Mouse (Mus musculus) lung, embryonic 14.5 days (tissue): Measurements from ENCODE around the gene Exoc6. TPM values are rescaled to one million over a fixed set of nuclear protein-coding genes. Genes with fewer than 3 reads are reported as not detected.

Source experiments
- ATAC-seq: fragments of 200-750 bp; cut with Nextera tagmentation; 2 replicates; pipeline ENCODE4 v1.8.0; 2017; ENCODE audit warnings: mild to moderate bottlenecking, moderate TSS enrichment, moderate library complexity; ENCODE audit not compliant: insufficient read depth
- DNase-seq: peaks from one replicate; pipeline ENCODE4 v3.0.0-alpha.2; 2015
- H3K27ac ChIP-seq: fragments of 300-500 bp; sonication (generic); 2 replicates; pipeline ENCODE4 v1.5.1; 2014; ENCODE audit warnings: low read depth, mild to moderate bottlenecking, moderate library complexity
- H3K27me3 ChIP-seq: fragments of 300-500 bp; sonication (generic); 2 replicates; pipeline ENCODE4 v1.6.1; 2014; ENCODE audit warnings: low read length, control low read depth; ENCODE audit not compliant: insufficient read depth
- H3K36me3 ChIP-seq: fragments of 300-500 bp; sonication (generic); 2 replicates; pipeline ENCODE4 v1.6.1; 2014; ENCODE audit warnings: control low read depth; ENCODE audit not compliant: insufficient read depth
- H3K4me1 ChIP-seq: fragments of 300-500 bp; sonication (generic); 2 replicates; pipeline ENCODE4 v1.6.1; 2014; ENCODE audit warnings: antibody characterized with exemption, control low read depth; ENCODE audit not compliant: insufficient read depth
- H3K4me2 ChIP-seq: fragments of 300-500 bp; sonication (generic); 2 replicates; pipeline ENCODE4 v1.6.1; 2014; ENCODE audit warnings: mild to moderate bottlenecking
- H3K4me3 ChIP-seq: fragments of 300-500 bp; sonication (generic); 2 replicates; pipeline ENCODE4 v1.5.1; 2014; ENCODE audit warnings: low read depth, low read length
- H3K9ac ChIP-seq: fragments of 300-500 bp; sonication (generic); 2 replicates; pipeline ENCODE4 v1.6.1; 2014
- H3K9me3 ChIP-seq: fragments of 300-500 bp; sonication (generic); 2 replicates; pipeline ENCODE4 v1.6.1; 2016; ENCODE audit warnings: low read depth, low read length, control low read depth
- CTCF ChIP-seq: IDR thresholded peaks from 2 replicates; pipeline ENCODE4 v1.5.1; 2016; ENCODE audit warnings: antibody characterized with exemption, low read depth
- WGBS: fragments of 180-500 bp; shearing (Covaris S2); extraction: QIAGEN DNeasy Blood & Tissue Kit; methylation state at CpG from one replicate; pipeline ENCODE4 v1.1.7; 2014; 5-methylcytosine and 5-hydroxymethylcytosine counted together
- polyA plus RNA-seq: library from polyadenylated mRNA; unstranded; fragments of >200 nt; fragmentation: Nextera tagmentation; extraction: Ambion mirVana; gene quantifications from 2 replicates; pipeline ENCODE4 v1.2.1, GENCODE M21; 2014

Gene Exoc6
- polyA plus RNA-seq, 1 experiment from 2014 or later: 13.2 TPM

DNA sequence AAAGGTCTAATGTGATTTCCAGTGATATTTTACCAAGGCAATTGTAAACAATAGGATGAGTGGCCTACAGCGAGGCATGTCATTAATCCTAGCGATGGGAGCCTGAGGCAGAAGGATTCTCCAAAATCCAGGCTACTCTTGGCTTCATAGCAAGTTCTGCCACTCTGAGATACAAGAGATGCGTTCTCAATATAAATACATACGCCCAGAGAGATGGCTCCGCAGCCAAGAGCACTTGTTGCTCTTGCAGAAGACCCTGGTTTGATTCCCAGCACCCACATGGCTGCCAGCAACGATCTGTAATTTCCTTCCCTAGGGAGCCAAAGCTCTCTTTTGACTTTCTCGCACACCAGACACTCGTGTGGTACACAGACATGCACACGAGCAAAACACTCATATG is 20.9 kb upstream of the Exoc6 start:
- H3K27me3 ChIP-seq: no peaks in the 10 kb centered on the region
- no peak overlapping the region for H3K27ac ChIP-seq
- TF ChIP-seq CTCF: no peak
- no peaks in the 10 kb centered on the region for H3K36me3 ChIP-seq
- no peaks in the 10 kb centered on the region for H3K9me3 ChIP-seq
- no peaks in the 10 kb centered on the region for H3K4me1 ChIP-seq
- no peak overlapping the region for H3K4me3 ChIP-seq
- no peak overlapping the region for H3K4me2 ChIP-seq
- H3K9ac ChIP-seq: no peak overlapping the region
- 79% methylated on average over 9 of the region's 9 CpGs for WGBS
- ATAC-seq (no peak), DNase-seq (no peak)

DNA sequence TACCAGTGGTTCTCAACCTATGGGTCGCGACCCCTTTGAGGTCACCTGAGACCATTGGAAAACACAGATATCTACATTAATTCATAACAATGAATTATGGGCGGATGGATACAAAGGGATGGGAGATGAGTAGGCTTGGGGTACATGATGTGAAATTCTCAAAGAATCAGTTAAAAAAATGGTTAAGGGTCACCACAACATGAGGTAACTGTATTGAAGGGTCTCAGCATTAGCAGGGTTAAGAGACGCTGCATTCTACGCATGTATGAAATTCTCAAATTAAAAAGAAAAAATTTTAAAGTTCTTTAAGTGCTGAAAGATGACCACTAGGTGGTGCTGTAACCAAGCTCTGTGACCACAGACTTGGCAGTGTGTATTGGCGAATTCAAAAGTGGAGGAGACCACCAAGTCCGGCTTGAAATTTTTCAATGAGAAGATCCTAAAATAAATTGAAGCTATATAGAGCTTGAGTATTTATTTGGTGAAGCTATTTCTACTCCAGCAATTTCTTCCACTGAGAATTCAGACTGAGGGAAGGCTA is 20.2 kb upstream of the Exoc6 start:
- ATAC-seq: peak; percentile 35; the same call in 1 of the 2 replicates

DNA sequence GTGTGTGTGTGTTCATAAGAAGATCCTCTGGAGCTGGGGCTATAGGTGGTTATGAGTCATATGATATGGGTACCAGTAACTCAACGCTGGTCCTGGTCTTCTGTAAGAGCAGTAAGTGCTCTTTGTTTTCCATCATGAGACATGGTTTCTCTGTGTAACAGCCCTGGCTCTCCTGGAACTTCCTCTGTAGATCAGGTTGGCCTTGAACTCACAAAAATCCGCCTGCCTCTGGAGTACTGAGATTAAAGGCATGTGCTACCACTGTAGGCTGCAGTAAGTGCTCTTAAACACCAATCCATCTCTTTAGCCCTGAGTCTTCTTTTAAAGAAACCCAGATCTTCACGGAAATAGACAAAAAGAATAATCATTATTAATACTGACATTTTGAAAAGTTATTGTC is 19.6 kb upstream of the Exoc6 start:
- 66% methylated on average over 3 of the region's 3 CpGs for WGBS
- no peak for TF ChIP-seq CTCF
- no peak overlapping the region for H3K9ac ChIP-seq
- no peaks in the 10 kb centered on the region for H3K27me3 ChIP-seq
- H3K4me1 ChIP-seq: no peaks in the 10 kb centered on the region
- H3K27ac ChIP-seq: no peak overlapping the region
- ATAC-seq (0 out of 2 replicates have a peak, but pooled peaks have one; percentile 17), DNase-seq (no peak)
- no peaks in the 10 kb centered on the region for H3K36me3 ChIP-seq
- no peak overlapping the region for H3K4me3 ChIP-seq
- H3K9me3 ChIP-seq: no peaks in the 10 kb centered on the region
- H3K4me2 ChIP-seq: no peak overlapping the region

More for the DNA sequence above, 20.2 kb upstream of the Exoc6 start:
- H3K9ac ChIP-seq: no peak overlapping the region
- H3K36me3 ChIP-seq: no peaks in the 10 kb centered on the region
- H3K4me1 ChIP-seq: no peaks in the 10 kb centered on the region
- DNase-seq: peak; percentile 92
- H3K27ac ChIP-seq: no peak overlapping the region
- no peak overlapping the region for H3K4me2 ChIP-seq
- H3K27me3 ChIP-seq: no peaks in the 10 kb centered on the region
- no peaks in the 10 kb centered on the region for H3K9me3 ChIP-seq
- TF ChIP-seq CTCF: peak; percentile 73
- 26% methylated on average over 7 of the region's 7 CpGs for WGBS
- no peak overlapping the region for H3K4me3 ChIP-seq

DNA sequence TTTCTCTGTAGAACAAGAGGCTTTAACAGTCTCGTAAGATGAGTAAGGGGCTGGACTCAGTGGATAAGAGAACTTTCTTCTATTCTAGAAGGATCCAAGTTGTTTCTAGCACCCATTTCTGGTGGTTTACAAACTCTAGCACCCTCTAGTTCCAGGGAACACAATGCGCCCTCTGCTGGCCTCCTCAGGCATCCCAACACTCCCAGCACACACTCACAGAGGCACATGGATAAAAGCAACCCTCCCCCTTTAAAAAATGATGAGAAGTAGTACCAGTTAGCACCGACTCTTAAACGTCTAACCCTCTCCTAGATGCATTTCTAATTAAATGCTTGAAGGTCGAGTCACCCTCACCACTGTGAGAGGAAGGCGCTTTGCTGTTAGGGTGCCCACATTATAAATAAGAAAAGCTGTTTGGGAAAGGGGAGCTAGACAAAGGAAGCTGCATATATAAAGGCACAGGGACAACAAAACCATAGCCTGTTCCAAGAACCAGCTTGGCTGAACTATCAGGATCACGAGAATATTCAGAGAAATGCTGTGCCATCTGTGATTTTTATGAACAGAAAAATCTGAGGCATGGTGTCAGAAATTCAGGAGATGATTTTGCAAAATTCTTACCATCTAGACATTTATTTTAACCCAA is 18.9 kb upstream of the Exoc6 start:
- ATAC-seq (no peak), DNase-seq (peak; percentile 30)
- WGBS: 61% methylated on average over 7 of the region's 7 CpGs
- H3K27ac ChIP-seq: no peak overlapping the region
- no peak overlapping the region for H3K4me3 ChIP-seq
- no peaks in the 10 kb centered on the region for H3K4me1 ChIP-seq
- no peak overlapping the region for H3K9ac ChIP-seq
- peak; percentile 63 for TF ChIP-seq CTCF
- no peaks in the 10 kb centered on the region for H3K9me3 ChIP-seq
- H3K4me2 ChIP-seq: no peak overlapping the region
- H3K36me3 ChIP-seq: no peaks in the 10 kb centered on the region
- no peaks in the 10 kb centered on the region for H3K27me3 ChIP-seq

DNA sequence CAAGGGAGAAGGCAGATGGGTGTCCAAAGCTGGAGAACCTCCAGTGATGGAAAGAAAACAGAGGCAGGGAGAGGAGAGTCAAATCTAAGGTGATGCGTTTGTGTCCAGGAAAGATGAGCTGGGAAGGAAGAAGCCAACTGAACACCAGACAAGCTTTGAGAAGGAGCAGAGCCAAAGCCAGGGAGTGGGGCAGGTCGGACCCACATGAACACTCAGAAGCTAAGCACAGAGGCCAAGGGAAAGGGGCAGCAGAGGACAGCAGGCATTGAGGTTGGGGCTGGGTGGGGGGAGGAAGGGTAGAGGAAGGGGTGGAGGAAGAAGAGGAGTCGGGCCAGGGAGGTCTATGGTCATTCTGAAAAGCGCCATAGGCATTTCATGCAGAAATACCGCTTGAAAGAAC is 17.0 kb upstream of the Exoc6 start:
- no peak for ATAC-seq
- Histone ChIP-seq H3K4me3 (no peak overlapping the region), H3K27ac (no peak overlapping the region), H3K4me1 (0 out of 2 replicates have a peak, but pooled peaks cover 3% of the 10 kb centered on the region), H3K9me3 (no peaks in the 10 kb centered on the region), H3K9ac (no peak overlapping the region), H3K4me2 (no peak overlapping the region), H3K36me3 (no peaks in the 10 kb centered on the region), H3K27me3 (no peaks in the 10 kb centered on the region)
- 68% methylated on average over 5 of the region's 5 CpGs for WGBS
- TF ChIP-seq CTCF: no peak
- no peak for DNase-seq

DNA sequence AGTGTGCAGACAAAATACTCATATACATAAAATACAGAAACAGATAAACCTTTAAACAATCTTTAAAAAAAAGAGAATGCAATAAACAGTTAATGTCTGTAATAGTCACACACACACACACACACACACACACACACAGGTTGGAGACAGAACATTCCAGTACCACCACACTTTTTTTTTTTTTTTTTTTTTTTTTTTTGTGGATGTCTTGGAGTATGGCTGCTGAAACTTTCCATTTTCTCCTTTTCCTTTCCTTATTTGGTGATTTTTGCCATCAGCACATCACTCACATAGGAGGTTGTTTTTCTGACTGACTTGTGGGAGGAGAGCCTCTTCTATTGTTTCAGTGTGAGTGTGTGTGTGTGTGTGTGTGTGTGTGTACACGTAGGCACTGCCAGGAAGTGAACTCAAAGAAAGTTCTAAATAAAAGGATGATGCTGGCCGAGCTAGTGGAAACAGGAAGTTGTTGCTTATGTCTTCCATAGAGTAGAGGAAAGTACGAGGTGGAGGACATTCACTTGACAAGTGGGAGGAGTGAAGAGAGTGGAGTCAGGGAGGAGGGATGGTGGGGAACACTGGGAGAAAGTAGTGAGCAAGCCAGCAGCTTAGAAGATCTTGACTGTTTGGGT is 15.4 kb upstream of the Exoc6 start:
- Histone ChIP-seq H3K36me3 (no peaks in the 10 kb centered on the region), H3K9ac (no peak overlapping the region), H3K4me3 (no peak overlapping the region), H3K4me1 (0 out of 2 replicates have a peak, but pooled peaks cover 3% of the 10 kb centered on the region), H3K9me3 (no peaks in the 10 kb centered on the region), H3K27ac (peak overlapping the region; percentile 37; the same call in 1 of the 2 replicates), H3K4me2 (no peak overlapping the region), H3K27me3 (no peaks in the 10 kb centered on the region)
- DNase-seq (peak; percentile 67), ATAC-seq (peak; percentile 55; the same call in 1 of the 2 replicates)
- TF ChIP-seq CTCF: no peak
- WGBS: 10% methylated on average over 3 of the region's 3 CpGs

DNA sequence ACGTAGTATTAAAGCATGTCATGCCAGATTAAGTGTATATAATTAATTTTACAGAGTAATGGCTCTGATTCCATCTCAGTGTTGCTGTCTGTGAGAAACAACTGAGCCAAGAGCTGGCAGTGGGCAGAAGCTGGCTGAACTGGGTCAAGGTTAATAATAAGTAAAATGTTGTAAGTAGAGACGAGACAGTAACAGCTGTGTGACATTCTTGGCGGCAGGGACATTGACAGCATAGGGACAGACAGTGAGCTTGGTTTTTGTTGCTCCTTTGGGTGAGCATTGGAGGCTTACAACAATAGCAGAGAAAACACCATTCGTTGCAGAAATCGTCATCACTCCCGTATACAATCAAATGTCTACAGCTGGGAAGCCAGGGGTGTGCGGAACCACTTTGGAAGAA is 13.8 kb upstream of the Exoc6 start:
- H3K4me1 ChIP-seq: 0 out of 2 replicates have a peak, but pooled peaks cover 3% of the 10 kb centered on the region
- peak; percentile 65; the same call in 1 of the 2 replicates for ATAC-seq
- H3K9me3 ChIP-seq: no peaks in the 10 kb centered on the region
- no peak for TF ChIP-seq CTCF
- DNase-seq: peak; percentile 51
- H3K27ac ChIP-seq: peak overlapping the region; percentile 30; the same call in 1 of the 2 replicates
- H3K27me3 ChIP-seq: no peaks in the 10 kb centered on the region
- 43% methylated on average over 7 of the region's 7 CpGs for whole genome bisulfite sequencing
- H3K4me2 ChIP-seq: no peak overlapping the region
- H3K9ac ChIP-seq: no peak overlapping the region
- H3K4me3 ChIP-seq: no peak overlapping the region
- no peaks in the 10 kb centered on the region for H3K36me3 ChIP-seq
